Mouse (Mus musculus): Measurements from ENCODE around the gene Bad.

DNA sequence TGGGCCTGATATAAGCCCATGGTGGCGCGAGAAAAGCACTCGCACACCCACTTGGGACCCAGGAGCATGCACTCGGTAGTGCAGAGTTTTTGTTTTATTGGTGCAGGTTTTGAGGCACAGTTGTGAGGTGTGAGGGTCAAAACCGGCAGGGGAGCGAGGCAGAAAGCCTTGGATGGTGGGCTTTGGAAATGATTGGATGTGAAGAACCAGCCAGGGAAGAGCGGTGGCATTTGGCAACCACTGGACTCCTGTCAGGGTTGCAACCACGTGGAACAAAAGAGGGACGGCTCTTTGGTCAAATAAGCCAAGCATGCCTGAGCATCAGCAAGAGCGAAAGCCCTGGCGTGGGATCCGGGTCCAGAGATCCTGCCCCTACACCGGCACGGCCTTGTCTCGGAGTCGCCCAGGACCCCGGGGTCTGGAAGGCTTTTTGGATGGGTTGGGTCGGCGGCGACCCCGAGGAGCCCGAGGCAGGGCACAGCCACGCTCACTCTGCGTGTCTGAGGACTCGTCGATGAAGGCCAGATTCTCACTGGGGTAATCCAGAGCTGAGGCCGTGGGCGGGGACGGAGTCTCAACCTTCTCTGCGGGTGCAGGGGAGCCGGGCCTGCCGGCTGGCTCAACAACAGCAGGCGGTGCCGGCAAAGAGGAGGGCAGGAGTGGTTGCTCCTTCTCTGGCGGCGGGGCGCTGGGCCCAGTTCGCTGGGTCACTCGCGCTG is 15.9 kb upstream of the Bad start:
- no peak for TF ChIP-seq CTCF (IDR thresholded peaks at IDR 0.05; ENCODE audit: low read depth, low read length)
- no peak for TF ChIP-seq POLR2A (IDR thresholded peaks at IDR 0.05; ENCODE audit: extremely low read depth, insufficient read depth, low read length)
